Mouse (Mus musculus) liver, embryonic 13.5 days (tissue): ENCODE results near the gene Snrnp35. TPM values are rescaled to one million over a fixed set of nuclear protein-coding genes. Genes with fewer than 3 reads are reported as not detected.

Experiments
- ATAC-seq: fragments of 200-750 bp; cut with Nextera tagmentation; 2 replicates; pipeline ENCODE4 v1.8.0; 2017; ENCODE audit warnings: low read depth, mild to moderate bottlenecking, moderate number of reproducible peaks, moderate library complexity
- DNase-seq: peaks from one replicate; pipeline ENCODE4 v3.0.0; 2022
- H3K27ac ChIP-seq: fragments of 300-500 bp; sonication (generic); 2 replicates; pipeline ENCODE4 v1.5.1; 2015; ENCODE audit warnings: moderate library complexity, mild to moderate bottlenecking, inconsistent platforms
- H3K27me3 ChIP-seq: fragments of 300-500 bp; sonication (generic); 2 replicates; pipeline ENCODE4 v1.6.1; 2015; ENCODE audit warnings: mild to moderate bottlenecking, inconsistent platforms
- H3K36me3 ChIP-seq: fragments of 300-500 bp; sonication (generic); 2 replicates; pipeline ENCODE4 v1.6.1; 2015; ENCODE audit warnings: mild to moderate bottlenecking, inconsistent platforms
- H3K4me1 ChIP-seq: fragments of 300-500 bp; sonication (generic); replicated peaks from 2 replicates; pipeline ENCODE4 v1.6.1; 2015; ENCODE audit warnings: inconsistent platforms
- H3K4me2 ChIP-seq: fragments of 300-500 bp; sonication (generic); 2 replicates; pipeline ENCODE4 v1.6.1; 2015; ENCODE audit warnings: inconsistent platforms, mild to moderate bottlenecking, moderate library complexity
- H3K4me3 ChIP-seq: fragments of 300-500 bp; sonication (generic); replicated peaks from 2 replicates; pipeline ENCODE4 v1.5.1; 2015; ENCODE audit warnings: mild to moderate bottlenecking, inconsistent platforms
- H3K9ac ChIP-seq: fragments of 300-500 bp; sonication (generic); 2 replicates; pipeline ENCODE4 v1.6.1; 2015; ENCODE audit warnings: mild to moderate bottlenecking, inconsistent platforms
- H3K9me3 ChIP-seq: fragments of 300-500 bp; sonication (generic); replicated peaks from 2 replicates; pipeline ENCODE4 v1.6.1; 2016; ENCODE audit warnings: inconsistent platforms
- WGBS: fragments of 180-500 bp; shearing (Covaris S2); methylation state at CpG from one replicate; pipeline ENCODE4 v1.1.7; 2015; ENCODE audit not compliant: insufficient replicate concordance; 5-methylcytosine and 5-hydroxymethylcytosine counted together
- polyA plus RNA-seq: library from polyadenylated mRNA; unstranded; fragments of >200 nt; fragmentation: Nextera tagmentation; extraction: Ambion mirVana; gene quantifications from 2 replicates; pipeline ENCODE4 v1.2.1, GENCODE M21; 2015

Snrnp35 gene
- 14.6 and 15.0 TPM in 2 replicates for polyA plus RNA-seq

GRCm38 (mm10) chr5:124482966-124483654 is at the start of gene Snrnp35:
TSS of gene Snrnp35 (plus strand) at chr5:124483134.
- DNase-seq, result peak; percentile 81
- ATAC-seq, result peak; percentile 89
- peak within 1 kb of the TSS; percentile 88 for H3K9ac ChIP-seq
- peak within 1 kb of the TSS; percentile 75 for H3K4me3 ChIP-seq
- H3K4me1 ChIP-seq, result peaks cover 45% of the 10 kb centered on the region
- no peaks in the 10 kb centered on the region for H3K27me3 ChIP-seq
- H3K27ac ChIP-seq, result peak within 1 kb of the TSS; percentile 97
- H3K36me3 ChIP-seq, result 0 out of 2 replicates have a peak, but pooled peaks cover 2% of the 10 kb centered on the region
- H3K4me2 ChIP-seq, result peak within 1 kb of the TSS; percentile 85
- H3K9me3 ChIP-seq, result no peaks in the 10 kb centered on the region
- WGBS, result under 1% methylated on average over 48 of the region's 48 CpGs

- H3K9ac ChIP-seq, result peak overlapping the region; percentile 61
- H3K4me1 ChIP-seq, result peaks cover 35% of the 10 kb centered on the region
- H3K36me3 ChIP-seq, result peaks cover 7% of the 10 kb centered on the region
- ATAC-seq (no peak), DNase-seq (no peak)
- peak overlapping the region; percentile 73 for H3K4me2 ChIP-seq
- no peaks in the 10 kb centered on the region for H3K27me3 ChIP-seq
- H3K4me3 ChIP-seq, result peak overlapping the region; percentile 60
- H3K27ac ChIP-seq, result peak overlapping the region; percentile 80
- no peaks in the 10 kb centered on the region for H3K9me3 ChIP-seq
- WGBS, result 74% methylated on average over 5 of the region's 5 CpGs
Measured at GRCm38 (mm10) chr5:124438229-124438628, 44.7 kb upstream of the Snrnp35 start.

GRCm38 (mm10) chr5:124438746-124439145 is 44.2 kb upstream of the Snrnp35 start:
- 46% methylated on average over 5 of the region's 5 CpGs for WGBS
- peak overlapping the region; percentile 80 for H3K27ac ChIP-seq
- H3K4me3 ChIP-seq, result peak overlapping the region; percentile 60
- no peak for DNase-seq
- peak overlapping the region; percentile 61 for H3K9ac ChIP-seq
- no peaks in the 10 kb centered on the region for H3K9me3 ChIP-seq
- H3K4me1 ChIP-seq, result peaks cover 40% of the 10 kb centered on the region
- ATAC-seq, result no peak
- peak overlapping the region; percentile 73 for H3K4me2 ChIP-seq
- H3K27me3 ChIP-seq, result no peaks in the 10 kb centered on the region
- peaks cover 8% of the 10 kb centered on the region for H3K36me3 ChIP-seq

- DNase-seq (peak; percentile 97), ATAC-seq (peak; percentile 95)
- peaks cover 8% of the 10 kb centered on the region for H3K36me3 ChIP-seq
- H3K9me3 ChIP-seq, result no peaks in the 10 kb centered on the region
- H3K27ac ChIP-seq, result peak within 1 kb of the TSS; percentile 94
- peak within 1 kb of the TSS; percentile 99 for H3K9ac ChIP-seq
- peaks cover 48% of the 10 kb centered on the region for H3K4me1 ChIP-seq
- H3K4me3 ChIP-seq, result peak within 1 kb of the TSS; percentile 97
- H3K4me2 ChIP-seq, result peak within 1 kb of the TSS; percentile 83
- under 1% methylated on average over 34 of the region's 34 CpGs for WGBS
- no peaks in the 10 kb centered on the region for H3K27me3 ChIP-seq
Measured at GRCm38 (mm10) chr5:124439447-124440093, 43.4 kb upstream of the Snrnp35 start, which contains the start of gene Kmt5a. TSS of gene Kmt5a (plus strand) at chr5:124439930.

- WGBS, result 0% methylated on average over 30 of the region's 30 CpGs
- Histone ChIP-seq H3K4me2 (peak overlapping the region; percentile 83), H3K36me3 (peaks cover 8% of the 10 kb centered on the region), H3K27ac (peak overlapping the region; percentile 94), H3K4me3 (peak overlapping the region; percentile 97), H3K9ac (peak overlapping the region; percentile 99), H3K4me1 (peaks cover 54% of the 10 kb centered on the region), H3K27me3 (no peaks in the 10 kb centered on the region), H3K9me3 (no peaks in the 10 kb centered on the region)
- DNase-seq (peak; percentile 65), ATAC-seq (peak; percentile 22)
Measured at GRCm38 (mm10) chr5:124440094-124440701, 42.7 kb upstream of the Snrnp35 start.

- H3K4me1 ChIP-seq, result peaks cover 72% of the 10 kb centered on the region
- ATAC-seq (no peak), DNase-seq (no peak)
- WGBS, result 44% methylated on average over 2 of the region's 2 CpGs
- H3K9me3 ChIP-seq, result no peaks in the 10 kb centered on the region
- H3K27ac ChIP-seq, result peak overlapping the region; percentile 82
- H3K36me3 ChIP-seq, result peaks cover 18% of the 10 kb centered on the region
- no peaks in the 10 kb centered on the region for H3K27me3 ChIP-seq
- peak overlapping the region; percentile 97 for H3K4me3 ChIP-seq
- peak overlapping the region; percentile 83 for H3K4me2 ChIP-seq
- peak overlapping the region; percentile 99 for H3K9ac ChIP-seq
Measured at GRCm38 (mm10) chr5:124442628-124443027, 40.3 kb upstream of the Snrnp35 start.

GRCm38 (mm10) chr5:124444208-124444607 is 38.7 kb upstream of the Snrnp35 start:
- Histone ChIP-seq H3K4me2 (peak overlapping the region; percentile 99), H3K9ac (peak overlapping the region; percentile 96), H3K4me1 (peaks cover 77% of the 10 kb centered on the region), H3K9me3 (no peaks in the 10 kb centered on the region), H3K36me3 (peaks cover 33% of the 10 kb centered on the region), H3K4me3 (peak overlapping the region; percentile 95), H3K27ac (peak overlapping the region; percentile 95), H3K27me3 (no peaks in the 10 kb centered on the region)
- ATAC-seq (no peak), DNase-seq (no peak)
- WGBS, result 64% methylated on average over 3 of the region's 3 CpGs

- Histone ChIP-seq H3K36me3 (peaks cover 40% of the 10 kb centered on the region), H3K4me1 (peaks cover 84% of the 10 kb centered on the region), H3K9me3 (no peaks in the 10 kb centered on the region), H3K9ac (peak overlapping the region; percentile 96), H3K4me3 (peak overlapping the region; percentile 95), H3K27ac (peak overlapping the region; percentile 95), H3K27me3 (no peaks in the 10 kb centered on the region), H3K4me2 (peak overlapping the region; percentile 99)
- peak; percentile 81 for ATAC-seq
- 3% methylated on average over 45 of the region's 66 CpGs for WGBS
- peak; percentile 74 for DNase-seq
Measured at GRCm38 (mm10) chr5:124444661-124445561, 38.0 kb upstream of the Snrnp35 start.

GRCm38 (mm10) chr5:124445621-124446293 is 37.2 kb upstream of the Snrnp35 start:
- peaks cover 49% of the 10 kb centered on the region for H3K36me3 ChIP-seq
- peaks cover 91% of the 10 kb centered on the region for H3K4me1 ChIP-seq
- peak overlapping the region; percentile 99 for H3K4me2 ChIP-seq
- DNase-seq (peak; percentile 48), ATAC-seq (peak; percentile 67)
- H3K27ac ChIP-seq, result peak overlapping the region; percentile 95
- no peaks in the 10 kb centered on the region for H3K27me3 ChIP-seq
- H3K9me3 ChIP-seq, result no peaks in the 10 kb centered on the region
- H3K9ac ChIP-seq, result peak overlapping the region; percentile 96
- H3K4me3 ChIP-seq, result peak overlapping the region; percentile 95
- WGBS, result under 1% methylated on average over 31 of the region's 77 CpGs

- Histone ChIP-seq H3K4me2 (peak overlapping the region; percentile 99), H3K36me3 (peaks cover 55% of the 10 kb centered on the region), H3K27me3 (no peaks in the 10 kb centered on the region), H3K27ac (peak overlapping the region; percentile 95), H3K9me3 (no peaks in the 10 kb centered on the region), H3K9ac (peak overlapping the region; percentile 96), H3K4me3 (peak overlapping the region; percentile 95), H3K4me1 (peaks cover 92% of the 10 kb centered on the region)
- peak; percentile 82 for DNase-seq
- WGBS, result under 1% methylated on average over 15 of the region's 15 CpGs
- peak; percentile 80 for ATAC-seq
Measured at GRCm38 (mm10) chr5:124446301-124446881, 36.5 kb upstream of the Snrnp35 start.
